23 mouse cellular contexts compared by ENCODE assay signal in the genomic region with DNA sequence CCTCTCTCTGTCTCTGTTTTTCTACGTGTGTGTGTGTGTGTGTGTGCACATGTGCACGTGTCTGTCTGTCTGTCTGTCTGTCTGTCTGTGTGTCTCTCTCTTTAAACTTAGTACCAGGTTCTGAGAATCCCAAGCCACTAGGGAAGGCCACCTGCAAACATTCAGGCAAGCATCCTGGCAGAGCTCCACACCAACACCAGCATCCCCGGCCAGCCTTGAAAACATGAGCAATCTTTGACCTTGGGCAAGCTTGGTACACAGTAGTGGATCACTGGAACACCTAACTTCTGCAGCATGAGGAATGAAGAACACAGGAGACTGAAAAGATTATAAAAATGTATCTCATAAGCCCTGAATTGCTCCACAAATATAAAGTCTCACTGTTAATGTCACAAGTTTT.
DNase-seq lines count a peak whose midpoint lies in the region; ATAC-seq and TF ChIP-seq lines count a peak whose summit lies in the region.
"Had no signal": no experiment of that assay in that cellular context is flagged by ENCODE, and none has a peak within 500 bp of the region (broad histone marks: within the 10 kb centered on the region; RNA-seq: fewer than 3 reads in every experiment).

No protein-coding gene starts in this region.

- H3K9me3 ChIP-seq in liver, embryonic 12.5 days (replicated peaks) = no peaks in the 10 kb centered on the region
- H3K9me3 ChIP-seq: forebrain, embryonic 10.5 days; forebrain, embryonic 13.5 days; G1E; hindbrain, embryonic 12.5 days; hindbrain, embryonic 15.5 days; intestine, embryonic 15.5 days had no signal

- whole genome bisulfite sequencing in liver, adult 2 months = 36% methylated on average over 3 of the region's 3 CpGs
- 55% methylated on average over 3 of the region's 3 CpGs for WGBS in liver, embryonic 12.5 days (ENCODE audit: insufficient replicate concordance)

- DNase-seq in liver, adult 2 months (ENCODE audit: extremely low read depth, low read depth, low spot score) = peak; percentile 29
- DNase-seq in adrenal gland, adult 8-10 months = peak; percentile 55
- DNase-seq in adrenal gland, postnatal 25 days = peak; percentile 50
- DNase-seq in heart, adult 9 months (ENCODE audit: low spot score in 2 of 2) = no peak
- DNase-seq: B cell, adult 2 months; cerebellum, adult 18-20 months; cerebellum, adult 9-10 months; cerebellum, postnatal 14 days; gastrocnemius, postnatal 10 days; gastrocnemius, postnatal 36 days; heart, adult 2 months; kidney, adult 11 months had no signal

- H3K27me3 ChIP-seq in liver, adult 2 months (ENCODE audit: control insufficient read depth, insufficient read depth, low read length) = no peaks in the 10 kb centered on the region
- no peaks in the 10 kb centered on the region for H3K27me3 ChIP-seq in liver, embryonic 12.5 days (replicated peaks)
- H3K27me3 ChIP-seq: forebrain, embryonic 13.5 days; hindbrain, embryonic 12.5 days; intestine, embryonic 15.5 days; Patski had no signal

- no peak overlapping the region for H3K9ac ChIP-seq in liver, adult 2 months (ENCODE audit: low read depth, low read length)
- no peak overlapping the region for H3K9ac ChIP-seq in liver, embryonic 12.5 days
- H3K9ac ChIP-seq: forebrain, embryonic 13.5 days; hindbrain, embryonic 12.5 days; hindbrain, embryonic 15.5 days; intestine, embryonic 15.5 days had no signal

- no peaks in the 10 kb centered on the region; the same call in none of the 2 replicates for H3K4me1 ChIP-seq in liver, adult 2 months (ENCODE audit: control insufficient read depth, insufficient read depth, low read length)
- H3K4me1 ChIP-seq in liver, embryonic 12.5 days = no peaks in the 10 kb centered on the region
- H3K4me1 ChIP-seq: forebrain, embryonic 13.5 days; hindbrain, embryonic 15.5 days; intestine, embryonic 15.5 days had no signal

- H3K4me3 ChIP-seq in liver, adult 2 months (ENCODE audit: insufficient read depth, low read depth, low read length) = no peak overlapping the region
- H3K4me3 ChIP-seq in liver, embryonic 12.5 days = no peak overlapping the region
- H3K4me3 ChIP-seq: forebrain, embryonic 10.5 days; forebrain, embryonic 13.5 days; heart, adult 2 months; hindbrain, embryonic 12.5 days; hindbrain, embryonic 15.5 days; intestine, embryonic 15.5 days had no signal

- no peak for TF ChIP-seq CTCF in liver, adult 2 months (IDR thresholded peaks at IDR 0.05; ENCODE audit: low read depth, low read length)

- H3K27ac ChIP-seq in liver, adult 2 months (replicated peaks; ENCODE audit: insufficient read depth, low read depth, low read length) = no peak overlapping the region
- no peak overlapping the region for H3K27ac ChIP-seq in liver, embryonic 12.5 days
- H3K27ac ChIP-seq: forebrain, embryonic 10.5 days; forebrain, embryonic 13.5 days; heart, adult 2 months; hindbrain, embryonic 12.5 days; hindbrain, embryonic 15.5 days; intestine, embryonic 15.5 days had no signal

- no peak for TF ChIP-seq POLR2A in liver, adult 2 months (IDR thresholded peaks at IDR 0.05; ENCODE audit: extremely low read depth, insufficient read depth, low read length)

- no peaks in the 10 kb centered on the region for H3K36me3 ChIP-seq in liver, adult 2 months (ENCODE audit: control insufficient read depth, insufficient read depth, low read length)
- H3K36me3 ChIP-seq in liver, embryonic 12.5 days = no peaks in the 10 kb centered on the region
- H3K36me3 ChIP-seq: forebrain, embryonic 10.5 days; G1E; hindbrain, embryonic 12.5 days; hindbrain, embryonic 15.5 days; intestine, embryonic 15.5 days had no signal

- H3K4me2 ChIP-seq in liver, embryonic 12.5 days = no peak overlapping the region
- H3K4me2 ChIP-seq: forebrain, embryonic 13.5 days; heart, embryonic 11.5 days; hindbrain, embryonic 12.5 days; hindbrain, embryonic 15.5 days; intestine, embryonic 15.5 days had no signal

- no peak for ATAC-seq in liver, embryonic 12.5 days
- ATAC-seq in inflammation-experienced regulatory T-cells, adult 6 months = no peak
- ATAC-seq: forebrain, embryonic 13.5 days; forebrain, embryonic 16.5 days; intestine, embryonic 15.5 days; Patski had no signal

- no peaks in the 10 kb centered on the region for H3K79me2 ChIP-seq in liver, adult 2 months (ENCODE audit: control insufficient read depth, insufficient read depth, low read length)

Comparison
In these comparisons a context has a peak if more than half of its experiments do, and no peak if none do; other contexts are left out.
1. DNase-seq: peak in liver, adult 2 months (single experiment), adrenal gland, adult 8-10 months (single experiment) and adrenal gland, postnatal 25 days (single experiment); none in heart, adult 9 months (0 of 2).